Mouse (Mus musculus) midbrain, postnatal 0 days (tissue): ENCODE data around the gene Gak. TPM values are rescaled to one million over a fixed set of nuclear protein-coding genes. Genes with fewer than 3 reads are reported as not detected.
"Not testable (repeated sequence)": the region's sequence is repeated elsewhere in the genome, so short reads cannot be mapped to it uniquely, and the experiment has no call there.

Experiments used
- ATAC-seq: fragments of 200-750 bp; cut with Nextera tagmentation; 2 replicates; pipeline ENCODE4 v1.8.0; 2017; ENCODE audit warnings: moderate number of reproducible peaks, mild to moderate bottlenecking, moderate TSS enrichment, moderate library complexity; ENCODE audit not compliant: low FRiP score
- DNase-seq: peaks from one replicate; pipeline ENCODE4 v3.0.0-alpha.2; 2015; ENCODE audit warnings: low spot score
- H3K27ac ChIP-seq: fragments of 300-500 bp; sonication (generic); 2 replicates; pipeline ENCODE4 v1.5.1; 2014; ENCODE audit warnings: low read depth, mild to moderate bottlenecking, low read length, mixed read lengths
- H3K27me3 ChIP-seq: fragments of 300-500 bp; sonication (generic); 2 replicates; pipeline ENCODE4 v1.6.1; 2014; ENCODE audit warnings: low read length, control low read depth, mixed read lengths; ENCODE audit not compliant: insufficient read depth
- H3K36me3 ChIP-seq: fragments of 300-500 bp; sonication (generic); 2 replicates; pipeline ENCODE4 v1.6.1; 2014; ENCODE audit warnings: low read length, control low read depth, mixed read lengths; ENCODE audit not compliant: insufficient read depth
- H3K4me1 ChIP-seq: fragments of 300-500 bp; sonication (generic); 2 replicates; pipeline ENCODE4 v1.6.1; 2014; ENCODE audit warnings: mild to moderate bottlenecking, control low read depth, antibody characterized with exemption, low read length, mixed read lengths; ENCODE audit not compliant: insufficient read depth
- H3K4me2 ChIP-seq: fragments of 300-500 bp; sonication (generic); 2 replicates; pipeline ENCODE4 v1.6.1; 2014; ENCODE audit warnings: low read depth, mild to moderate bottlenecking, low read length, mixed read lengths; ENCODE audit not compliant: poor library complexity, severe bottlenecking
- H3K4me3 ChIP-seq: fragments of 300-500 bp; sonication (generic); 2 replicates; pipeline ENCODE4 v1.5.1; 2014; ENCODE audit warnings: low read depth, mild to moderate bottlenecking, low read length, moderate library complexity
- H3K9ac ChIP-seq: fragments of 300-500 bp; sonication (generic); replicated peaks from 2 replicates; pipeline ENCODE4 v1.6.1; 2014; ENCODE audit warnings: mild to moderate bottlenecking, low read length, moderate library complexity, mixed read lengths; ENCODE audit not compliant: poor library complexity, severe bottlenecking
- H3K9me3 ChIP-seq: fragments of 300-500 bp; sonication (generic); 2 replicates; pipeline ENCODE4 v1.6.1; 2016; ENCODE audit warnings: low read length, control low read depth
- CTCF ChIP-seq: IDR thresholded peaks from 2 replicates; pipeline ENCODE4 v1.5.1; 2016; ENCODE audit warnings: antibody characterized with exemption, mild to moderate bottlenecking
- WGBS: fragments of 180-500 bp; shearing (Covaris S2); extraction: QIAGEN DNeasy Blood & Tissue Kit; methylation state at CpG from one replicate; pipeline ENCODE4 v1.1.7; 2014; 5-methylcytosine and 5-hydroxymethylcytosine counted together
- polyA plus RNA-seq: library from polyadenylated mRNA; unstranded; fragments of >200 nt; fragmentation: Nextera tagmentation; extraction: Ambion mirVana; gene quantifications from 2 replicates; pipeline ENCODE4 v1.2.1, GENCODE M21; 2015
- total RNA-seq: library from RNA; depleted of rRNA; stranded (reverse); fragments of >200 nt; gene quantifications from 2 replicates; pipeline ENCODE4 v1.2.3, GENCODE M21; 2014

Gene Gak
- total and polyA plus RNA-seq, 2 experiments from 2014 or later: 46.1 to 77.1 TPM

DNA sequence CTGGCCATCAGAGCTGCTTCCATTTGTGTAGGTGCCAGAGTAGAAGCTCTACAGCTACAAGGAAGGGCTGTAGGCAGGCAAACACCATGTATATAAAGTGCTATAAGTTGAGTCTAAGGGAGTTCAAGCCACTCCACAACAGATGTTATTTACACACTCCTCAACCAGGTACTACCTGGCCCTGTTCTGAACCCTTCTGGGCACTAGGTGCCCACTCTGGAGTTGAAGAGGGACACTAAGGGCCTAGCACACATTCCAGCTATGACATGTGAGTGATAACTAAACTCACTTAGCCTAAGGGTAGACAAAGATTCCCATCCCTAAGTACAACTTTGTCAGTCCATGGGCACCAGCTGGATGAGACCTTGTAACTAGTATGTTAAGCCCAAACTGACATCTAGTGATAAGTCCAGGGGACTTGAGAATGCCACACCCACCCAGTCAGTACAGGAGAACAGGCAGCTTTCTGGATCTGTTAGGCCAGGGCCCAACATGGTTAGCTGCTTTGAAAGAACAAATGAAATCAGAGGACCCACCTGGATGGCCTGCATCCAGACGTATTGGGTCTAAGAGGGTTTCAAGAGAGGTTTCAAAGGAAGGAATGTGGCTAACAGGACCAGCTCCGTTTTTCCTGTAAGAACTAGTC, 18.4 kb upstream of the Gak start:
- TF ChIP-seq CTCF: no peak
- Histone ChIP-seq H3K27ac (no peak overlapping the region), H3K9me3 (no peaks in the 10 kb centered on the region), H3K4me3 (no peak overlapping the region), H3K9ac (no peak overlapping the region), H3K4me1 (no peaks in the 10 kb centered on the region), H3K4me2 (no peak overlapping the region), H3K27me3 (no peaks in the 10 kb centered on the region), H3K36me3 (peaks cover 48% of the 10 kb centered on the region)
- 96% methylated on average over 2 of the region's 2 CpGs for WGBS
- DNase-seq (no peak), ATAC-seq (no peak)

DNA sequence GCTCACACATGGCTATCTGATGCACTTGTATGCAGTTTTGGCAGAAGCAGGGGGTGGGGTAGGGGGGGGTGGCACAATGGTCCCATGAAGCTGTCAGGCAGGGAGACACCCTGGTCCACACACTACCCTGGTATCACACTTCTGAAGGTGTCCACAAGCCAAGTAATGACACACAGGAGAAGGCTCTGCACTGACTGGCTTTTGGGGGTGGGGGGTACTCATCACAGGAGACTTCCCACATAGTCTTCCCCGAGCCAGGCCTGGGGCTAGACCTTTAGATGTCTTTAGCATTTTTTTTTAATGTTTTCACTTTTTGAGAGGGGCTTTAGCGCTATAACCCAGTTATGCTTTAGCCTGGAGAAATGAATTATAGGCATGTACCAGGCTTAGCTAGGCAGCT, 17.8 kb upstream of the Gak start:
- no peak for TF ChIP-seq CTCF
- 81% methylated on average over 2 of the region's 2 CpGs for WGBS
- no peak overlapping the region for H3K4me2 ChIP-seq
- H3K4me3 ChIP-seq: no peak overlapping the region
- no peaks in the 10 kb centered on the region for H3K9me3 ChIP-seq
- no peak for DNase-seq
- no peak for ATAC-seq
- no peak overlapping the region for H3K9ac ChIP-seq
- no peaks in the 10 kb centered on the region for H3K4me1 ChIP-seq
- H3K27me3 ChIP-seq: no peaks in the 10 kb centered on the region
- peaks cover 48% of the 10 kb centered on the region for H3K36me3 ChIP-seq
- H3K27ac ChIP-seq: no peak overlapping the region

GRCm38 (mm10) chr5:108646343-108646660, 16.7 kb upstream of the Gak start:
- no peak overlapping the region for H3K4me2 ChIP-seq
- H3K4me3 ChIP-seq: no peak overlapping the region
- DNase-seq (no peak), ATAC-seq (no peak)
- no peak for TF ChIP-seq CTCF
- H3K27me3 ChIP-seq: no peaks in the 10 kb centered on the region
- no peaks in the 10 kb centered on the region for H3K4me1 ChIP-seq
- H3K9ac ChIP-seq: no peak overlapping the region
- no peaks in the 10 kb centered on the region for H3K9me3 ChIP-seq
- no peak overlapping the region for H3K27ac ChIP-seq
- H3K36me3 ChIP-seq: peaks cover 48% of the 10 kb centered on the region
- WGBS: 92% methylated on average over 3 of the region's 3 CpGs

DNA sequence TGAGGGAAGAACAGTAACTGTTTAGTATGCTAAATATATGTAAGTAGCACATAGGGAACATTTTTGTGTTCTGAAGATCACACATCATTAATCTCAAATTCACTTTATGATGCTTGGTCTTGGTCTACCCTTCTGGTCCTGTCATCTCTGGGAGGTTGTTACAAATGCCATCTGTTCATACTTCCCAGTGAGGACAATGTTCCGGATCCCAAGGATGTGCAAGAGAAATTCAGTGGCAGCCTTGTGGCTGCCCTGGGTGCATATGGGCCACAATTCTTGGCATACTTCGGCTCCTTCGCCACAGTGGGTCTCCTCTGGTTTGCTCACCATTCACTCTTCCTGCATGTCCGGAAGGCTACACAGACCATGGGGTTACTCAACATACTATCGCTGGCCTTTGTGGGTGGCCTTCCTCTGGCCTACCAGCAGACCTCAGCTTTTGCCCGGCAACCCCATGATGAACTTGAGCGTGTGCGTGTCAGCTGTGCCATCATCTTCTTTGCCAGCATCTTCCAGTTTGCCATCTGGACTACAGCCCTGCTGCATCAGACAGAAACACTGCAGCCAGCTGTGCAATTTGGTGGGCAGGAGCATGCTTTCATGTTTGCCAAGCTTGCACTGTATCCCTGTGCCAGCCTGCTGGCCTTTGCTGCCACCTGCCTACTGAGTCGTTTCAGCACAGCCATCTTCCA, 16.2 kb upstream of the Gak start:
- Histone ChIP-seq H3K27me3 (no peaks in the 10 kb centered on the region), H3K4me3 (no peak overlapping the region), H3K9me3 (no peaks in the 10 kb centered on the region), H3K27ac (0 out of 2 replicates have a peak overlapping the region, but pooled peaks have one; percentile 26), H3K36me3 (peaks cover 46% of the 10 kb centered on the region), H3K9ac (no peak overlapping the region), H3K4me2 (no peak overlapping the region), H3K4me1 (no peaks in the 10 kb centered on the region)
- peak; percentile 42; the same call in 1 of the 2 replicates for ATAC-seq
- TF ChIP-seq CTCF: peak; percentile 38
- 92% methylated on average over 9 of the region's 9 CpGs for WGBS
- DNase-seq: peak; percentile 77

GRCm38 (mm10) chr5:108643674-108644073, 14.1 kb upstream of the Gak start:
- Histone ChIP-seq H3K27me3 (no peaks in the 10 kb centered on the region), H3K4me2 (no peak overlapping the region), H3K27ac (no peak overlapping the region), H3K9me3 (no peaks in the 10 kb centered on the region), H3K4me3 (no peak overlapping the region), H3K36me3 (peaks cover 28% of the 10 kb centered on the region), H3K4me1 (no peaks in the 10 kb centered on the region), H3K9ac (no peak overlapping the region)
- WGBS: 76% methylated on average over 2 of the region's 2 CpGs
- DNase-seq: no peak
- TF ChIP-seq CTCF: no peak
- no peak for ATAC-seq

DNA sequence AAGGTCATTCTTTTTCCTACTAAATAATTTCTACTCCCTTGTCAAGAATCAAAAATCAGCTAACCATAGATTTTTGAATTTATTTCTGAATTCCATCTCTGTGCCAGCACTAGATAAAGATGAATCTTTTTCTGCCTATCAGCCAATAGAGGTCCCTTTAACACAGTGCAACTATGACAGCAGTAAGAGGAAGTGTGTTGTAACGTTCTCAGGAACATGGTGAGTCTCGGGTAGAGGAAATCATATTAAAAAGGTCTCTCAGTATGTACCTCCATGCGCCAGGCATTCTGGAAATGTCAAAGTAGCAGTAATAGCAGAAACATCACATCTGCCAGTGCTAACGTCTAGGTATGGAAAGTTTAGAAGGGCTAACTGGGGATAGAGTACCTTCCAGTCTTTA, 6.6 kb upstream of the Gak start:
- H3K4me3 ChIP-seq: no peak overlapping the region
- no peak overlapping the region for H3K4me2 ChIP-seq
- H3K27ac ChIP-seq: no peak overlapping the region
- no peaks in the 10 kb centered on the region for H3K27me3 ChIP-seq
- WGBS: 79% methylated on average over 4 of the region's 4 CpGs
- H3K9ac ChIP-seq: no peak overlapping the region
- no peaks in the 10 kb centered on the region for H3K4me1 ChIP-seq
- H3K9me3 ChIP-seq: no peaks in the 10 kb centered on the region
- no peak for TF ChIP-seq CTCF
- no peaks in the 10 kb centered on the region for H3K36me3 ChIP-seq
- DNase-seq (no peak), ATAC-seq (no peak)

DNA sequence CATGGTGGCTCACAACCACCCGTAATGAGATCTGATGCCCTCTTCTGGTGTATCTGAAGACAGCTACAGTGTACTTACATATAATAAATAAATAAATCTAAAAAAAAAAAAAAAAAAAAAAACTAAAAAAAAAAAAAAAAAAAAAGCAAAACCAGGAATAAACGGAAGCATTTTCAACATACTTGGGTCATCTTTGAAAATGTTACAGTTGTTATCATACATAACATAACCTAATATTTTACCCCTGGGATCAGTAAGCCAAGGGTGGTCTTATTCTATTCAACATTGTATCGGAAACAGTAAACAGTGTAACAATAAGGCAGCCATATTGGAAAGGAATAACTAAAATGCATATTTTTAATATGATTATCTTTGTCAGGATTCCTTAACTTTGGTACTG, 4.5 kb upstream of the Gak start:
- not testable (repeated sequence) for H3K4me1 ChIP-seq, H3K4me3 ChIP-seq, H3K27me3 ChIP-seq, H3K36me3 ChIP-seq, H3K9me3 ChIP-seq, ATAC-seq, H3K4me2 ChIP-seq, H3K27ac ChIP-seq, H3K9ac ChIP-seq, DNase-seq
- WGBS: 83% methylated on average over 2 of the region's 3 CpGs
